Mouse (Mus musculus): ENCODE results near the gene Zic5.

DNA sequence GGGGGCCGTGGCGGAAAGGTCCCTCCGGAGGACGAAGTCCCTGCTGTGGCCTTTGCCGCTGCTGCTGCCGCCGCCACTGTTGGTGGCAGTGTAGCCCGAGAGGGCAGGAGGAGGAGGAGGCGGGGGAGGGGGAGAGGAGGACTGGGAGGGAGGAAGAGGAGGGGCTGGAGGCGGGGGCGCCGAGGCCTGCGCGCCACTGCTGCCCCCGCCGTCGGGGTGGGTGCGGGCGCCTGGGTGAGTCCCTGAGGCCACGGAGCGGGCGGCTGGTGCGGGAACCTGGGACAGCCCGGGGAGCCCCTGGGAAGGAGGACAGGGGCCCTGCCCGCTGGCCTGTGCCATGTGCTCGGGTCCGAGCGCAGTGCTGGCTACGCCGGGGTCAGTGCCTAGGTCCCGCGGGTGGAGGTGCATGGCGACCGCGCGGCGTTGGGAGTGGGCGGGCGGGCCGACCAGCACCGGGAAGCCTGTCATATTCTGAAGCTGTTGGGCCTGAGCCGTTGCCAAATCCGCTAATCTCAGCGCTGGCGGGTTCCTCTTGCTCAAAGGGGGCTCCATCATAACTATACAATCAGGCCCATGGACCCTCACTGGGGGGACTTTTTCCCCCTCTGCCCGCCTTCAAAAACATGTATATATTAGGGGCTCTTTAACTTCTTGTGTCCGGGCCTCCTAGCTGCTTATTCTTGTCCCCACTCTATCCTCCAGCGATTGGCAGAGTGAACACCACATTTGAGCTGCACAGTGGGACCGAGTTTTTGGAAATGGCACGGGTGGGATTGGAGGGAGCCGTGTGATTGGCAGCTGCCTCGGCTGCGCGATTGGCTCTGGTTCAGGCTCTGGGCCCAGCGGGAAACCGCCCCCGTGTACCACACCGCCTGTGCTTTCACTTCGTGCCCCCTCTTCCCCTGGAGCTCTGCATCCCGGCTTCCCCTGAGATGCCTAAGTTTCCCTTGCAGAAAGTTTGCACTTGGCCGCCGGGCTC lies at the start of gene Zic5:
- TF ChIP-seq EP300 (IDR thresholded peaks at IDR 0.05; ENCODE audit: insufficient read depth, low read depth, low read length) (no peak), POLR2A (IDR thresholded peaks at IDR 0.05; ENCODE audit: insufficient read depth, low read length) (peak; percentile 23)
